Mouse (Mus musculus): ENCODE measurements around the gene Fam126a.
A peak's percentile ranks its signal among the peaks of the same experiment; 100 is the strongest.

The Fam126a gene

GRCm38 (mm10) chr5:24030579-24030969 is at the start of gene Fam126a:
Gene Fam126a (minus strand): TSS chr5:24030690.
- peak; percentile 92 for DNase-seq (ENCODE audit: extremely low spot score, low spot score)

DNA sequence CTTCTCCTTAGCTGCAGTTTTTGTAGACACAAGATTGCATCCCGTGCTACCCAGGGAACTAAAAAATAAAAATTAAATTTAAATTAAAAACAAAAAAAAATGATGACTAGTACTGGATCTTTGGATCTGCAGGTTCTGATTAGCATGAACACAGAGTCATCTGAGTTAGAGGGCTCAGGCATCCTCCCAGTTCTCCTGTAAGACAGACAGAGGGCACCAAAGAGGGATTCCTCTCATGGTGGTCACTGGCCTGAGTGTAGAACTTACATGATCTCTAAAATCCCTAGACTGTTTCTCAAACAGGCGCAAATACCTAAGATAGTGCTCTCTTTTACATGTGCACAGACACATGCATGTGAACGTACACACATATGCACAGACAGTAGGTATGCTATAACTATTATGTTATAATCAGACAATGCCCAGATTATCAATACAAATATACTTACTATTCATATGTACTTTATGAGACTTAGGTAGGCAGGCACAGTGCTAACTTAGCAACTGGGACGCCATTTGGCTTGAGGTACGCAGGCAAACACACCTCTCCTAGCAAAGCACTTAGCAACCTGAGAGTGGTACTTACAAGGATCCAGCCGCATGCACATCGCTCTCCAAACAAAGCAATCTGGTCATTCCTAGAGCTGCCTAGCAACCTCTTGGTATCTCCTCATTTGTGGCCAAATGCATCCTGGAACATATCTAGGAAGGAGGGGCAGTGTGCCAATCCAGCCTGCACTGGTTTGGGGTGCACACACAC is 48.1 kb upstream of the Fam126a start:
- DNase-seq (ENCODE audit: extremely low spot score, low spot score): no peak

DNA sequence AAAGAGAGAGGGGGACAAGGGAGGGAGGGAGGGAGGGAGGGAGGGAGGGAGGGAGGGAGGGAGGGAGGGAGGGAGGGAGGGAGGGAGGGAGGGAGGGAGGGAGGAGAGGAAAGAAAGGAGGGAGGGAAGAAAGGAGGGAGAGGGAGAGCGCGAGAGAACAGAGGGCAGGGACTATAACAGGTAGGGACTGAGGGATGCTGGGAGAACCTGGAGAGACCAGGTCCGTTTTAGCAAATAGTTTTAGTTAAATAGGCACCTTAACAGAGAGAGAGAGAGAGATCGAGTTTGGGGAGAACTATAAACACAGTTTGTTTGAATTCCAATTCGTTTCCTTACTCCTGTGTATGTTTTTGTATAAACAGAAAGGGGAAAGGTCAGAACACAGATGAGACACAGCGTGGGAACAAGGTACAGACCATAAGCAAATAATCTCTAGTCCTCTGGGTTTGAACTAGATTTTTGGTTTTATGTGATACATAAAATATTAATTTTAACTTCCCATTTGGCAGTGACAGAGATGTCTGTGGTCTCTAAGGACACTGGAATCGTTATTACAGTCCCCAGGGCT is 47.3 kb upstream of the Fam126a start:
- DNase-seq (ENCODE audit: extremely low spot score, low spot score): no peak

- peak; percentile 62 for DNase-seq (ENCODE audit: extremely low spot score, low spot score)
These were observed 46.7 kb upstream of the Fam126a start for GRCm38 (mm10) chr5:24076986-24077718.

DNA sequence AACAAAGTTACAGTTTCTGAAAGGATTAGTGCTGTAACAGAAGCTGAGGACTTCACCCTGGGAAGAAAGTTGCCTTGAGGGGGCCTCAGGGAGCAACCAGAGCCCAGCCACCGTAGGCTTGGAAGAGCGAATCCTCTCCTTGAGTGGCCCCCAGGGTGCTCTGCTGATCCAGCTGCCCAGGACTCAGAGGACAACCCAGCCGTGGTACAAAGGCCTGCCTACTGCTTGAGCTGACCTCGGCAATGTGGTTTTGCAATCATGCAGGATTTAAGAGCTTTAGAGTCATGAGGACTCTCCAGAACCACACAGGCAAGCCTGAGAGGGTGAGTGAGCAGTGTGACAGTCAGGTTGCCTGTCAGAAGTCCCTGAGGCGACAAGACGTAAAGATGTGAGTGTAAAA is 41.5 kb upstream of the Fam126a start:
- DNase-seq (ENCODE audit: extremely low spot score, low spot score): no peak

- no peak for DNase-seq (ENCODE audit: extremely low spot score, low spot score)
These were observed 38.5 kb upstream of the Fam126a start for GRCm38 (mm10) chr5:24068955-24069354.

DNA sequence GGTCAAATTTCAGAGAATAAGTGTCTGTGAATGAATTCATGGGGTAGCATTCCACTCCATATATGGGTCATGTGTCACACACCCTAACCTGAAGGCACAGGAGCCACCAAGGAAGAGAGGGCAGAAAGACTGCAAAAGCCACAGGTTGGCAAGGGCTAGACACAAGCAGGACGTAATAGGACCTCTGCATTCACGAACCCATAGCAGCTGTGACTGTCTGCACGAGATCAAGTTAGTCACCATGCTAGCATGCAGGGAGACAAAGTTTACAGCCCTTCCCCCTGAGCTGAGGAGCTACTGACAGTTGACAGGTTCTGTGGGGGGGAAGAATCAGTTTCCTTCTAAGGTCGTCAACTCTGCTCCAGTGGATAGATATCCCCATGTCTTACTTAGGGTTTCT is 33.1 kb upstream of the Fam126a start:
- no peak for DNase-seq (ENCODE audit: extremely low spot score, low spot score)

GRCm38 (mm10) chr5:24063034-24063433 is 32.5 kb upstream of the Fam126a start:
- no peak for DNase-seq (ENCODE audit: extremely low spot score, low spot score)

GRCm38 (mm10) chr5:24060949-24061348 is 30.5 kb upstream of the Fam126a start:
- DNase-seq (ENCODE audit: extremely low spot score, low spot score): no peak

- DNase-seq (ENCODE audit: extremely low spot score, low spot score): no peak
These were observed 27.1 kb upstream of the Fam126a start for GRCm38 (mm10) chr5:24057592-24057991.

- DNase-seq (ENCODE audit: extremely low spot score, low spot score): no peak
These were observed 26.4 kb upstream of the Fam126a start for GRCm38 (mm10) chr5:24056865-24057264.

DNA sequence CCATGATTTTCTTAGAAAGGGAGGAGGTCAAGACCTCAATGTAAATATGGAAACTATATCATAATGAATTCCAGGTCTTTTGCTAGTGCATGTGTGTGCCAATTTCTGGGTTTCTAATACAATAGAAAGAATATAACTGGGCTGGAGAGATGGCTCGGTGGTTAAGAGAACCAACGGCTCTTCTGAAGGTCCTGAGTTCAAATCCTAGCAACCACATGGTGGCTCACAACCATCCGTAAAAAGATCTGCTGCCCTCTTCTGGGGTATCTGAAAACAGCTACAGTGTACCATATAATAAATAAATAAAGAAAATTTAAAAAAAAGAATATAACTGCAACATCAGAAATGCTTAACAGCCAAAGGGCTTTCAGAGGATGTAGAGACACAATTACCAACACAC is 23.9 kb upstream of the Fam126a start:
- DNase-seq (ENCODE audit: extremely low spot score, low spot score): no peak

- no peak for DNase-seq (ENCODE audit: extremely low spot score, low spot score)
These were observed 23.0 kb upstream of the Fam126a start for GRCm38 (mm10) chr5:24053245-24054190.

GRCm38 (mm10) chr5:24051755-24052675 is 21.5 kb upstream of the Fam126a start:
- DNase-seq (ENCODE audit: extremely low spot score, low spot score): no peak

- DNase-seq (ENCODE audit: extremely low spot score, low spot score): no peak
These were observed 17.3 kb upstream of the Fam126a start for GRCm38 (mm10) chr5:24047821-24048220.

GRCm38 (mm10) chr5:24047001-24047400 is 16.5 kb upstream of the Fam126a start:
- DNase-seq (ENCODE audit: extremely low spot score, low spot score): no peak

- DNase-seq (ENCODE audit: extremely low spot score, low spot score): no peak
These were observed 15.6 kb upstream of the Fam126a start for GRCm38 (mm10) chr5:24045998-24046631.

- DNase-seq (ENCODE audit: extremely low spot score, low spot score): no peak
These were observed 13.9 kb upstream of the Fam126a start for GRCm38 (mm10) chr5:24044387-24044786.

GRCm38 (mm10) chr5:24043367-24043766 is 12.9 kb upstream of the Fam126a start:
- no peak for DNase-seq (ENCODE audit: extremely low spot score, low spot score)

DNA sequence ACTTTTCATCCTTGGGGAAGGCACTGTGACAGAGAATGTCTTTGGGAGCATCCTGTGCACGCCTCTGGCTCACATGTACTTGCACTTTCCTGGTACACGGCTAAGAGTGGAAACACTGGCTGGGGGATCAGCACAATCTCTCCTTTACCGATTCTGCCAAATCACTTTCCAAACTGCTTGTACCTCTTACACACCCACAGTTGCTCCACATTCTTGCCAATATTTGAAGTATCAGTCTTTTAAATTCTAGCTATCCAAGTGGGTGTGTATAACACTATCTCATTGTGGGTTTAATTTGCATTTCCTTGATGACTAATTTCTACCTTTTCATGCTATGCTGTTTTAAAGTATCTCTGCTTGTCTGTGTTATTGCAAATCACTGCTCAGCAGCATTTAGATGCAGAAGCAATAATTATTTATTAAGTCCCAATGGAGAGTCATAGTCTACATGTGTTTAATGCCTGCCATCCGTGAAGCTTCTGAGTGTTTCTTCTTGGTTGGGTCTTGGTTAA is 10.9 kb upstream of the Fam126a start:
- DNase-seq (ENCODE audit: extremely low spot score, low spot score): no peak
